Mouse (Mus musculus) G1E (cell line): ENCODE measurements around the gene Traf4.

Experiments used
- CTCF ChIP-seq: IDR thresholded peaks from 2 replicates; pipeline ENCODE4 v1.5.1; 2012; ENCODE audit warnings: low read depth, low read length, inconsistent platforms, mixed read lengths
- POLR2AphosphoS5 ChIP-seq: IDR thresholded peaks from 2 replicates; pipeline ENCODE4 v1.6.1; 2012; ENCODE audit warnings: low read depth, low read length, inconsistent platforms; ENCODE audit not compliant: insufficient replicate concordance

- TF ChIP-seq POLR2AphosphoS5 (no peak), CTCF (no peak)
Measured at GRCm38 (mm10) chr11:78180081-78180761, 14.8 kb upstream of the Traf4 start.
